Mouse (Mus musculus) intestine, embryonic 16.5 days (tissue): ENCODE results near the gene Ttc39b. TPM values are rescaled to one million over a fixed set of nuclear protein-coding genes. Genes with fewer than 3 reads are reported as not detected.

Experiments used
- polyA plus RNA-seq: library from polyadenylated mRNA; unstranded; fragments of >200 nt; fragmentation: Nextera tagmentation; extraction: Ambion mirVana; gene quantifications from 2 replicates; pipeline ENCODE4 v1.2.1, GENCODE M21; 2015

The Ttc39b gene
- polyA plus RNA-seq, 1 experiment from 2014 or later, result 2.4 TPM

Other genes with a start within 250 kb of the Ttc39b start
- gene Snapc3, start 93.5 kb upstream of the Ttc39b start, polyA plus RNA-seq, result 24.6 and 27.2 TPM in 2 replicates
- 49.4 and 56.3 TPM in 2 replicates for gene Psip1, start 162.2 kb upstream of the Ttc39b start, polyA plus RNA-seq
- 1.9 and 2.0 TPM in 2 replicates for gene Ccdc171, start 201.3 kb upstream of the Ttc39b start, polyA plus RNA-seq